In genomic region chr5:88581343-88581742, GRCm38 (mm10) we compare ENCODE assay signal across 18 mouse cellular contexts. TPM values are rescaled to one million over a fixed set of nuclear protein-coding genes. Genes with fewer than 3 reads are reported as not detected.
"Had no signal": no experiment of that assay in that cellular context is flagged by ENCODE, and none has a peak within 500 bp of the region (broad histone marks: within the 10 kb centered on the region; RNA-seq: fewer than 3 reads in every experiment).

No protein-coding gene starts in this region.

- H3K27me3 ChIP-seq: lung, embryonic 15.5 days; megakaryocyte, embryonic 14.5 days; midbrain, embryonic 13.5 days; midbrain, embryonic 15.5 days; neural tube, embryonic 12.5 days; stomach, embryonic 15.5 days had no signal

- DNase-seq: liver, postnatal 0 days; lung, adult 2 months; lung, postnatal 14 days; lung, postnatal 36 days; right cerebral cortex, postnatal 14 days; thymus, adult 2 months; thymus, postnatal 25 days; thymus, postnatal 4 days had no signal

- H3K27ac ChIP-seq: lung, embryonic 15.5 days; macrophage; midbrain, embryonic 13.5 days; midbrain, embryonic 15.5 days; neural tube, embryonic 12.5 days; stomach, embryonic 15.5 days; stomach, postnatal 0 days had no signal

- H3K4me2 ChIP-seq: lung, embryonic 15.5 days; midbrain, embryonic 11.5 days; midbrain, embryonic 13.5 days; midbrain, embryonic 15.5 days; neural tube, embryonic 12.5 days; stomach, embryonic 15.5 days had no signal

- H3K9ac ChIP-seq: liver, postnatal 0 days; lung, embryonic 15.5 days; midbrain, embryonic 13.5 days; midbrain, embryonic 15.5 days; neural tube, embryonic 12.5 days; stomach, embryonic 15.5 days had no signal

- ATAC-seq: liver, postnatal 0 days; lung, postnatal 0 days; midbrain, embryonic 13.5 days; midbrain, embryonic 15.5 days had no signal

- H3K4me3 ChIP-seq: lung, embryonic 15.5 days; megakaryocyte, embryonic 14.5 days; midbrain, embryonic 13.5 days; midbrain, embryonic 15.5 days; neural tube, embryonic 12.5 days; stomach, embryonic 15.5 days had no signal

- H3K36me3 ChIP-seq: lung, embryonic 15.5 days; midbrain, embryonic 13.5 days; midbrain, embryonic 15.5 days; neural tube, embryonic 12.5 days; stomach, embryonic 15.5 days had no signal

- H3K9me3 ChIP-seq: lung, embryonic 15.5 days; megakaryocyte, embryonic 14.5 days; midbrain, embryonic 13.5 days; midbrain, embryonic 15.5 days; neural tube, embryonic 12.5 days; stomach, embryonic 15.5 days had no signal

RNA-seq across cellular contexts. Expression of gene Jchain, which starts 53.7 kb away (rescaled TPM):
- polyA plus RNA-seq: lung, embryonic 15.5 days; stomach, postnatal 0 days had no signal
